9 mouse cellular contexts compared by ENCODE assay signal in the genomic region with DNA sequence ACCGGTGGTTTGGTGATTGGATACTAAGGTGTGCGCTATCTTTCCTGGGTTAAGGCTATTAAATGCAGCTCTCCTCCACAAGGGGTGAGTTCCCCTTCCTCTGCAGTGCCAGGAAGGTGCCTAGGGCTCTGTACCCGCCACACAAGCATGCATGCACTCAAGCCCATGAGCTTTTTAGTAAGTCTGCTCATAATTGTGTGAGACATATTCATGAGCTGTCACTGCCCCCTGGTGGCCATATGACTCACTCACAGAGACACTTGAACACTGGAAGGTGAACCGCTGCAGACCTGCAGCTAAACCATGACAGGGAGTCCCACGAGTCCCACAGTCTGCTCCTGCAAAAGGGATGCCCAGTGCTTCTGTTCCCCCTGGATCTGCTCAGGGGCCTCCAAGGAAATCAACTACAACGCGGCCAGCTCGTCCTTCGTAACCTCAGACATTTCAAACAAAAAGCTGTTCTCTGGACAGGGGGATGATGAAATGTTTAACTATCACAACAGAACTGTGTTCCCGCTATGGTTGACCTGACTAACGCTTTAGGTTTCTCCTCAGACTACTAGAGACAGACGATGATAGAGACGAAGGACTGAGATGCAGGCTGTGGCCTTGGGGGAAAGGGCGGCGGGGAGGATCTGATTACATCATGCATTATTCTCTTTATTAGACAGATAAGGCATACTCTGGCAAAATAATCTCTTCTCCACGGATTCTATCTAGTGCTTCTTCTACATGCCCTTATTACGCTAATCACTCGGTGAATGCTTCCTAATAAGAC. TPM values are rescaled to one million over a fixed set of nuclear protein-coding genes. Genes with fewer than 3 reads are reported as not detected.
A peak's percentile ranks its signal among the peaks of the same experiment; 100 is the strongest.
DNase-seq lines count a peak whose midpoint lies in the region; ATAC-seq lines count a peak whose summit lies in the region.
"Had no signal": no experiment of that assay in that cellular context is flagged by ENCODE, and none has a peak within 500 bp of the region (broad histone marks: within the 10 kb centered on the region; RNA-seq: fewer than 3 reads in every experiment).

No protein-coding gene starts in this region.

- H3K27me3 ChIP-seq in hindbrain, embryonic 13.5 days = no peaks in the 10 kb centered on the region

- no peak overlapping the region; the same call in 1 of the 2 replicates for H3K4me3 ChIP-seq in hindbrain, embryonic 13.5 days
- H3K4me3 ChIP-seq: myocyte had no signal

- H3K4me2 ChIP-seq in hindbrain, embryonic 13.5 days = peak overlapping the region; percentile 37

- peak; percentile 89 for ATAC-seq in hindbrain, embryonic 13.5 days (ENCODE audit: low FRiP score)

- peaks cover 12% of the 10 kb centered on the region for H3K4me1 ChIP-seq in hindbrain, embryonic 13.5 days (replicated peaks)

- H3K36me3 ChIP-seq in hindbrain, embryonic 13.5 days = peaks cover 11% of the 10 kb centered on the region

- DNase-seq in Muller cell, postnatal 12 days (ENCODE audit: inconsistent ontology term) = peak; percentile 61
- DNase-seq in cerebellum, adult 8-10 months = peak; percentile 59
- DNase-seq in forelimb bud, embryonic 11.5 days (ENCODE audit: low read depth, low spot score) = peak; percentile 85
- DNase-seq in layer of hippocampus, postnatal 10 days (ENCODE audit: low spot score in 2 of 2) = peak; percentile 85 to 90
- DNase-seq in lung, postnatal 14 days = peak; percentile 87
- peak; percentile 79 for DNase-seq in retina, postnatal 7 days (ENCODE audit: low read depth, low spot score)
- DNase-seq in thymus, postnatal 4 days = peak; percentile 82

- WGBS in hindbrain, embryonic 13.5 days = 50% methylated on average over 18 of the region's 18 CpGs

- H3K27ac ChIP-seq in hindbrain, embryonic 13.5 days = peak overlapping the region; percentile 41; the same call in 1 of the 2 replicates

- peak overlapping the region; percentile 29; the same call in 1 of the 2 replicates for H3K9ac ChIP-seq in hindbrain, embryonic 13.5 days

- no peaks in the 10 kb centered on the region for H3K9me3 ChIP-seq in hindbrain, embryonic 13.5 days

RNA-seq across cellular contexts. Expression of a gene that starts 24.4 kb away (rescaled TPM):
- 6.8 and 7.2 TPM in 2 replicates for polyA plus RNA-seq in hindbrain, embryonic 13.5 days (2015; fragmentation: Nextera tagmentation; extraction: Ambion mirVana)
- 10 to 100 TPM; 10.2 to 11.4 TPM for total RNA-seq in layer of hippocampus, postnatal 10 days (2021)

RNA-seq across cellular contexts. Expression of a gene that starts 43.0 kb away (rescaled TPM):
- polyA plus RNA-seq in hindbrain, embryonic 13.5 days (2015; fragmentation: Nextera tagmentation; extraction: Ambion mirVana) = 0.57 and 0.69 TPM in 2 replicates
- 1 to 10 TPM; 1.9 TPM for total RNA-seq in layer of hippocampus, postnatal 10 days (2021)
